Mouse (Mus musculus) adrenal gland, adult 18-20 months (tissue): ENCODE results near the gene D16Ertd472e. TPM values are rescaled to one million over a fixed set of nuclear protein-coding genes. Genes with fewer than 3 reads are reported as not detected.

Experiments
- DNase-seq, 2 experiments: peaks; one replicate each; pipeline ENCODE4 v3.0.0; 2021 to 2022; ENCODE audit warnings: low spot score in 2 of 2
- total RNA-seq, 2 experiments: library from RNA; stranded (reverse); gene quantifications; 1 replicate in 1 of 2; 2 replicates in 1 of 2; pipeline ENCODE4 v1.2.3; 2021

Gene D16Ertd472e
- total RNA-seq, 2 experiments from 2014 or later: 27.2 to 67.6 TPM

GRCm38 (mm10) chr16:78574241-78574640 is 2.3 kb downstream of the D16Ertd472e start:
- no peak for DNase-seq

- DNase-seq: no peak
Measured at GRCm38 (mm10) chr16:78573016-78573415, 3.5 kb downstream of the D16Ertd472e start.

DNA sequence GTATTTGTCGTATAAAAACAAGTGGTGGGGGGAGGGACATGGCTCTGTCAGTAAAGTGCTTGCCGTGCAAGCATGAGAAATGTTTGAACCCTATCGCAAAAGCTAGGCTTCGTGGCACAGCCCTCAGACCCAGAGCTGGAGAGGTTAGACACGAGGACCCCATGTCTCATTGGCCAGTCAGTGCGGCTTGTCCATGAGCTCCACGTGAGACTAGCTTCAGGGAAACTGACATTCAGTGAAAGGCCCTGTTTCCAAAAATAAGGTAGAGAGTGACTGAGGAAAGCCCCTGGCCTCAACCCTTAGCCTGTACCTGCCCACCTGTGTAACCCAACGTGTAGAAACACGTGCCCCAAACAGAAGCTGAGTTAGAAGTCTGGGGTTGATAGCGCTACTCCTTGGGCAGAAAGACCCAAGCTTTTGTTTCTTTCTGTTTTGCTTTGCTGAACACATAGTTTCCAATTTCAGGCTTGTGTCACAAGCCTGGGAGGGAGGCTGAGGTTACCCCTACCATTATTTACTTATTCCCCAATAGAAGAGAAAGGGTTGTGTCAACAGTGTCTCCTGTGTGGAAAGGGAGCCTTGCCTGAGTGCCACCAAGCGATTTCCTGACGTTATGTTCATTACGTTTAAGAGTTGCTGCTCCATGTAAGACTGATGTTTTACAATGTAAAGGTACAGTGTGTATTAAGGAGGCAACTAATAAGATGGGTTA is 12.2 kb downstream of the D16Ertd472e start:
- DNase-seq: no peak

GRCm38 (mm10) chr16:78563093-78563971 is 13.2 kb downstream of the D16Ertd472e start:
- DNase-seq: no peak

DNA sequence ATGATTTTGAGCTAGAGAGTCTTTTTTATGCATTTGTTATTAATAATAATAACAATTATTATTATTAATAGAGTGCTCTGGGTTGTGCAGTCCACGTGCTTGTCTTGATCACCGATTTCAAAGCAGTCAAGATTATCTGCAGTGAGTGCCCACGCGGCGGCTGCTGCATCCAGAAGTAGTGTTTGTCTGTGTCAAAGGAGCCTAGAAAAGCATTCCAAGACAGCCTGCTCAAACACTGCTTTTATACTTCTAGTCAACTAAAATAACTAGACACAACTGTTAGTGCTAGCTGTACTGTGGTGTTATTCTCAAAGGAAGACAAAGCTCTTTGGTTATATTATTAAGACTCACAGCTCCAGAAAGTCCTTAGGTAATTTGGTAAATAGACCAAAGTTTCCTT is 15.9 kb downstream of the D16Ertd472e start:
- DNase-seq: no peak

DNA sequence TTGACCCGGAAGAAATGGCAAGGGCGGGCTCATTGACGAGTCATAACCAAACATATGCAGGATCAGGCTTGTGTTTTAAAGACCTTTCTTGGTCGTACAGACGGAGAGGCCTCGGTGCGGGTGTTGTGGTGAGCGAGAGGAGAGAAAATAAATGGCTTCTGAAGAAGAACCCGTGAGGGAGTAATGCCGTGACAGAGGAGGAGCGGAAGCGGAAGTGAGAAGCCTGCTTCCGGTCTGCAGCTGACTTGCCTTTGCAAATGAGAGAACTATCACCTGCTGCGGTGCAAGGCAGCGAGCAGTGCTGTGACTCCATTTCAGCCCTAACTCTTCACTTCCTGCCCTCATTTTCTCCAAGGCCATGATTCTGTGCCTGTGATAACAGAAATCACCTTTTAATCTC is 16.4 kb downstream of the D16Ertd472e start:
- DNase-seq: no peak

DNA sequence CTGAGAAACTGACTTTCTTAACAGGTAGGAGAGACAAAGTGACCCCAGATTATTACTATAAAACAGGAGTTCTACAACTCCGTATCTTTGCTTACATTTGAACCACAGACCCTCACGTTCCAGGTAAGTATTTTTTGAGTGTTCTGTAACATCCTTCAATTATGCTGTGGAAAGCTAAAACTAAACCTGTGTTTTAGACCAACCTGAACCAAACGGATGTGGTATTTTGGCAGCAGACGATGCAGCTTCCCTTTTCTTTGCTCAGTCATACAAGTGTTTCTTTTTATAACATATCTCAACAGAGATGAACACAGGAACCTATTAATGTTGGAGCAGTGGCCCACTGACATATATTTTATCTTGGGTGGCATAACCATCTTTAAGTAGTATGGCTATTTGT is 18.9 kb downstream of the D16Ertd472e start:
- DNase-seq: no peak

- peak in 1 of 2 experiments; percentile 48 for DNase-seq
Measured at GRCm38 (mm10) chr16:78554911-78555648, 21.4 kb downstream of the D16Ertd472e start.

- no peak for DNase-seq
Measured at GRCm38 (mm10) chr16:78547367-78547766, 29.1 kb downstream of the D16Ertd472e start.

DNA sequence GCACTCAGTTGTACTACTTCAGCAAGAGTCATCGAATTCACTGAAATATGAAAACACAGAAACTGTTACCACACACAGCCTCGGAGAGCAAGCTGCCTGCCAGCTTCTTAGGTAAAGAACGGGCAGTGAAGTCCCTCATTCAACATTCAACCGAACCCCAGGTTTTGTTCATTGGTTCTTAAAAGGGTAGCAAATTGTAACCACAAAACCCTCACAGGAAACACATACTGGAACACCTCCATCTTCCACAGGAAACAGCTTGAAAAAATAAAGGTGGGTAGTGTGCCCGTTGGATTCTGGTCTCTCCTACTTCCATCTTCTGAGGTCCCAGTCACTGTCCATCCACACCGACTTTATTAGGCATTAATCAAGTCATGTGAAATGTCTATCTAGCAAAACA is 30.0 kb downstream of the D16Ertd472e start:
- DNase-seq: no peak

GRCm38 (mm10) chr16:78540376-78541246 is 35.9 kb downstream of the D16Ertd472e start:
- no peak for DNase-seq

DNA sequence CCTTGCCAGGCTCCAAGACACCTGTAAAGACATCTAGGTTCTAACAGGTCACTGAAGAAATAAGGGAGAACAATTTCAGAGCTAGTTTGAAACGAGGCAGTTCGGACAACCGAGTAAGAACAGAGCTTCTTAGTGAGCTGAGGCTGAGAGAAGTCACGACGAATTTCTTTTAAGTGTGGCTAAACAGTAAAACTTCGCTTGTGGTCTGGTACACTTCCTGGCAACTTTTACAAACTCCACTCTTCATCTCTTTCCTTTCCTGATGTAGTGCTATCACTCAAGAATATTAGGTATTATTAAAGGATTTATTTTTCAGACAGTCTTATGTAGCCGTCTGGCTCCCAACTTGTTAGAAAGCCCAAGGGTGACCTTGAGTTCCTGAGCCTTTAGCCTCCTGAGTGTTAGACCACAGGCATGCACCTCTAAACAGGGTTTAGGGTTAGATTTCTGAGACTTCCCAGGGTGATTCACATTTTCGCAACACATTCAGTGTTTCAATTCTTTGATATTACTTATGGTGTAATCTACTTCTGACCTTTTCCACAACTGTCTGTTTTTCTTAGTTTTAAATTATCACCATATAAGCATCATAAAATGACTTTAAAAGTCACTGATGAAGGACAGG is 38.6 kb downstream of the D16Ertd472e start:
- no peak for DNase-seq

DNA sequence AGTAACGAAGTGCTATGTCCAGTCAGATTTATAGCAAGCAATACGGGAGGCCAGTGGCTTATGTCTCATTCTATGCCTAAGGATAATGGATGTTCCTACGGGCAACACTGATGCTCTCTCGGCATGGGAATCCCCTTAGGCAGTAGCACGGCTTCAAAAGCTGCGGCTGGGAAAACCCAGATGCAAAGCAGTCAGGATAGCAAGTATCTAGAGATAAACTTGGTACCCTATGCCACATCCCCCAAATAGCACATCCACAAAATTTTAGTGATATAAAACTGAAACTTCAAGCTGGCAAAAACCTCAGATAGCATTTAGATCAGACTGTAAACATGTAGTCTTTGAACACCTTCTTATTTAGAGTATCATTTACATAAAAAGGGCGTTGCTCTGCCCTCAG is 39.2 kb downstream of the D16Ertd472e start:
- DNase-seq: no peak

DNA sequence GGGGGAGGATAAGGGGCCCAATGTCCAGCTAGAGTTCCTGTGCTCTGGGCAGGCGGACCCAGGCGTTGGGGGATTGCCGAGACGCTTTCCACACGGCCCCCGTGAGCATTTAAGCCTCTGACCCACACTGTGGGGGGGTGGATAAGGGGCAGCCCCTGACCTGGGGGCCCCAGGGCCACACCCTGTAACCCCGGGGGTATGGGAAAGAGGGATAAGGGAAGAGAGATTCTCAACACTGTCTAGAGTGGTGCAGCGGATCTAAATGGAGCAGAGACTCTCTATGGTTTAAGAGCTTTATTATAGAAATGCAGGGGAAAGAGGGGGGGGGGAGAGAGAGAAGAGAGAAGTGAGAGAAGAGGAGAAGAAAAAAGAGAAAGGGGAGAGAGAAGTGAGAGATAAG is 42.0 kb downstream of the D16Ertd472e start:
- DNase-seq: no peak

DNA sequence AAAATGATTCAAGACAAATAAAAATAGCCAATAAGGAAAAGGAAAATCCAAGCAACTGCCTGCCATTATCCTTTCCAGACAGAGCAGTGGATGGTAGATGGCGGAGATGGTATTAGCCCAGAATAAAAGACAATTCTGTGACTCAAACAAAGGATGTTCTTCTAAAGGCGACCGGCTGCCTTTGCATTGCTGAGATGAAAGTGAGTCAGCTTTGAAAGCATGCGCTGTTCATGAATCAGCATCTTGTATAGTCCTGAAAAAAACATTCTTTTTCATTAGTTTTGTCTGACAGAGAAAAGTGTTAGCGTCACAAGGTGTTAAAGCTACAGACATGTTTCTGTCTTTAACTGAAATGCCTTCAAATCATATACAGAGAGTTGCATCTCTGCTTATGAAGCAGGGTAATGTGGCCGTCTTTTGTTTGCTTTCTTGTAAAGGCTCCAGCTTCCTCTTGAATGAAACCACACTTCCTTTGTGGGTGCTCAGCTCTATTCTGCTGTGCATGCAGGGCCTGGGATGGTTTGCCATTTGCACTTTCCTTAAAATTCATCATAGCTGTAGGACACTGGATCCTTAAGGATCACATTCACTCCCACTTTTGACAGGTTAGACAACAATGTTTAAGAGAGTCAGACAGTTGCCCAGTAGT is 44.4 kb downstream of the D16Ertd472e start:
- DNase-seq: no peak

- DNase-seq: no peak
Measured at GRCm38 (mm10) chr16:78522974-78523373, 53.5 kb downstream of the D16Ertd472e start.

- DNase-seq: no peak
Measured at GRCm38 (mm10) chr16:78518697-78519096, 57.8 kb downstream of the D16Ertd472e start.

GRCm38 (mm10) chr16:78517171-78517570 is 59.3 kb downstream of the D16Ertd472e start:
- no peak for DNase-seq

GRCm38 (mm10) chr16:78511526-78511925 is 65.0 kb downstream of the D16Ertd472e start:
- DNase-seq: no peak

DNA sequence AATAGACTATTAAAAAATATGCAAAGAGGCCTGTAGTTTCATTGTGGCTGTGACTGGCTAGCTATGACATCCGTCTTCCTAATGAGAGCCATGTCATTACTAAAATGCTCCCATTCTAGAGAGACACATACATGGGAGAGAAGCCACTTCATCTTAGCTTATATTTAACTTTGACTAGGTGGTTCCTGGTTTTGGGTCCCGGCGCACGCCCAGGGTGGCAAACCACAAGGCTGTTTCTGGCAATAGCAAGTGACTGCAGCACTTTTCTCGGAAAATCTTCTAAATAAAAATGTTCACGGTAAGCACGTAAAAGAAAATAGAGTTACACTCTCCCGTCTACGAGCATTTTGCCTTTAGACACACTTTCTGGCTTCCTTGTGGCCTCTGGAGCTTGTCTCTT is 74.0 kb downstream of the D16Ertd472e start:
- no peak for DNase-seq
